Mouse (Mus musculus) embryonic facial prominence, embryonic 12.5 days (tissue): ENCODE results near the gene Smug1. TPM values are rescaled to one million over a fixed set of nuclear protein-coding genes. Genes with fewer than 3 reads are reported as not detected.

Source experiments
- ATAC-seq: fragments of 200-750 bp; cut with Nextera tagmentation; 2 replicates; pipeline ENCODE4 v1.8.0; 2017; ENCODE audit not compliant: insufficient number of reproducible peaks, insufficient read depth, low FRiP score, low TSS enrichment
- H3K27ac ChIP-seq: fragments of 300-500 bp; sonication (generic); 2 replicates; pipeline ENCODE4 v1.5.1; 2016; ENCODE audit warnings: mild to moderate bottlenecking
- H3K27me3 ChIP-seq: fragments of 300-500 bp; sonication (generic); 2 replicates; pipeline ENCODE4 v1.6.1; 2016; ENCODE audit warnings: mild to moderate bottlenecking, moderate library complexity
- H3K36me3 ChIP-seq: fragments of 300-500 bp; sonication (generic); 2 replicates; pipeline ENCODE4 v1.6.1; 2016; ENCODE audit warnings: mild to moderate bottlenecking
- H3K4me1 ChIP-seq: fragments of 300-500 bp; sonication (generic); 2 replicates; pipeline ENCODE4 v1.6.1; 2016
- H3K4me2 ChIP-seq: fragments of 300-500 bp; sonication (generic); replicated peaks from 2 replicates; pipeline ENCODE4 v1.6.1; 2016; ENCODE audit warnings: mild to moderate bottlenecking, moderate library complexity
- H3K4me3 ChIP-seq: fragments of 300-500 bp; sonication (generic); 2 replicates; pipeline ENCODE4 v1.5.1; 2016; ENCODE audit warnings: mild to moderate bottlenecking
- H3K9ac ChIP-seq: fragments of 300-500 bp; sonication (generic); 2 replicates; pipeline ENCODE4 v1.6.1; 2016; ENCODE audit warnings: mild to moderate bottlenecking, moderate library complexity
- H3K9me3 ChIP-seq: fragments of 300-500 bp; sonication (generic); 2 replicates; pipeline ENCODE4 v1.6.1; 2016; ENCODE audit warnings: mild to moderate bottlenecking, moderate library complexity
- WGBS: fragments of 180-500 bp; shearing (Covaris S2); methylation state at CpG from one replicate; pipeline ENCODE4 v1.1.7; 2016; 5-methylcytosine and 5-hydroxymethylcytosine counted together
- polyA plus RNA-seq: library from polyadenylated mRNA; unstranded; fragments of >200 nt; fragmentation: Nextera tagmentation; extraction: Ambion mirVana; gene quantifications from 2 replicates; pipeline ENCODE4 v1.2.1, GENCODE M21; 2016

The Smug1 gene
- polyA plus RNA-seq, 1 experiment from 2014 or later = 16.6 TPM

DNA sequence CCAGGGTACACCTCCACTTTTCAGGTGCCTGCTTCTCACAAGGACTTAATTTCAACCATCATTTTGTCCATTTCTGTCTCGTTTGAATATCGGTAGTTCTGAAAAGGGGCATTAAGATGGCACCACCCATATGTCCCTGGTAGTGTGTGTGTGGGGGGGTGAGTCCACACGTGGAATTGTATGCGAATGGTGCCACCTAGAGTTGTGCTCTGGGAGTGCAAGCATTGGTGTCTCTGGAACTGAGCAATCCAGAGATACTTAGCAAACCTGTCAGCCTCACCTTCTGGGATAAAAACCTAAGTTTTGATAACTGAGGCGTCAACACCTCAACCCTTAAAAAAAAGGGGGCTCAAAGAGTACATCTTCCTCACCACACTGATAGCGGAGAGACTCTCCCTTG lies 53.8 kb downstream of the Smug1 start:
- Histone ChIP-seq H3K4me1 (peaks cover 18% of the 10 kb centered on the region), H3K9me3 (no peaks in the 10 kb centered on the region), H3K27ac (no peak overlapping the region), H3K4me2 (no peak overlapping the region), H3K27me3 (peaks cover 78% of the 10 kb centered on the region), H3K36me3 (no peaks in the 10 kb centered on the region), H3K9ac (no peak overlapping the region), H3K4me3 (no peak overlapping the region)
- 72% methylated on average over 6 of the region's 6 CpGs for WGBS
- ATAC-seq = no peak

- Histone ChIP-seq H3K4me1 (peaks cover 18% of the 10 kb centered on the region), H3K4me3 (no peak overlapping the region), H3K4me2 (no peak overlapping the region), H3K36me3 (no peaks in the 10 kb centered on the region), H3K9ac (no peak overlapping the region), H3K27me3 (peaks cover 78% of the 10 kb centered on the region), H3K9me3 (no peaks in the 10 kb centered on the region), H3K27ac (no peak overlapping the region)
- ATAC-seq = no peak
- WGBS = 47% methylated on average over 2 of the region's 2 CpGs
Measured at GRCm38 (mm10) chr15:103112309-103112708, 54.6 kb downstream of the Smug1 start.

GRCm38 (mm10) chr15:103109940-103110339 lies 57.0 kb downstream of the Smug1 start:
- peaks cover 6% of the 10 kb centered on the region for H3K4me1 ChIP-seq
- 37% methylated on average over 4 of the region's 4 CpGs for WGBS
- no peak overlapping the region for H3K9ac ChIP-seq
- H3K27me3 ChIP-seq = peaks cover 76% of the 10 kb centered on the region
- H3K27ac ChIP-seq = no peak overlapping the region
- no peak for ATAC-seq
- H3K36me3 ChIP-seq = no peaks in the 10 kb centered on the region
- no peak overlapping the region for H3K4me2 ChIP-seq
- H3K4me3 ChIP-seq = no peak overlapping the region
- no peaks in the 10 kb centered on the region for H3K9me3 ChIP-seq

DNA sequence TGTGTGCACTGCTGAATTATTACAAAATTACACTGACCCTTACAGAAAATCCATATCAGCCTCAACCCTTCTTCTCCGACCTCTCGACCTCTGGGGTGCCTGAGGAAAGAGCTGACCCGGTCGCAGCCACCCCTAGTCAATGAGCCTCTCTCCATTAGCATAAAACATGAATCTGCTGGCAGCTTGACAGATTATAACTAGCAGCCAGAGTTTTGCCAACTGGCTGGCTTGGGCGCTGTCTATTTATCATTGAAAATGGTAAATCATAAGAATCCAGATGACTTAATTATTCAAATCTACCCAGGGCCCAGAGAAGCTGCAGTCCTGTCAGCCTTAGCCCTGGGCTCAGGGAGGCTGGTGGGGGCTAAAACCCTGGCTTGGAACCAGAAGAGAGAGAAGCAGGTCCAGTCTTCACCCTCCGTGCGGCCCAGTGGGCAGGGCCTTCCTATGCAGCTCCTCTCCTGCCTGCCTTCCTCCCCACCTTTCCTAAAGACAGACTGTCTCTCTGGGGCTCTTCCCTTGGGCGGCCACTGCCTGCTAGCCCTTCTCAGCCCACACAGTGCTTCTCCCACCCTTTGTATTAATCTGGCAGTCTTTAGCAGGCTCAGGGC lies 58.7 kb downstream of the Smug1 start:
- WGBS = 63% methylated on average over 8 of the region's 8 CpGs
- Histone ChIP-seq H3K27ac (no peak overlapping the region), H3K4me3 (no peak overlapping the region), H3K36me3 (no peaks in the 10 kb centered on the region), H3K4me2 (no peak overlapping the region), H3K9me3 (no peaks in the 10 kb centered on the region), H3K9ac (no peak overlapping the region), H3K27me3 (peaks cover 76% of the 10 kb centered on the region), H3K4me1 (no peaks in the 10 kb centered on the region)
- no peak for ATAC-seq

GRCm38 (mm10) chr15:103106201-103106600 lies 60.7 kb downstream of the Smug1 start:
- no peak overlapping the region for H3K4me3 ChIP-seq
- no peaks in the 10 kb centered on the region for H3K36me3 ChIP-seq
- ATAC-seq = no peak
- H3K27ac ChIP-seq = no peak overlapping the region
- H3K27me3 ChIP-seq = peaks cover 93% of the 10 kb centered on the region
- H3K4me2 ChIP-seq = no peak overlapping the region
- no peak overlapping the region for H3K9ac ChIP-seq
- 5% methylated on average over 2 of the region's 2 CpGs for WGBS
- H3K9me3 ChIP-seq = no peaks in the 10 kb centered on the region
- peaks cover 12% of the 10 kb centered on the region; the same call in 1 of the 2 replicates for H3K4me1 ChIP-seq

Other genes starting within 250 kb of the Smug1 start
- gene Hoxc13, start 246.0 kb downstream of the Smug1 start, polyA plus RNA-seq = 0.19 and 0.29 TPM in 2 replicates
- not detected in 2 replicates for gene Hoxc12, start 230.3 kb downstream of the Smug1 start, polyA plus RNA-seq
- gene Hoxc11, start 212.7 kb downstream of the Smug1 start, polyA plus RNA-seq = not detected in 2 replicates
- gene Hoxc10, start 200.3 kb downstream of the Smug1 start, polyA plus RNA-seq = not detected in 2 replicates
- gene Hoxc5, start 199.6 kb downstream of the Smug1 start, polyA plus RNA-seq = 1.2 and 2.4 TPM in 2 replicates
- gene Hoxc9, start 190.7 kb downstream of the Smug1 start, polyA plus RNA-seq = not detected in 2 replicates
- gene Hoxc8, start 176.5 kb downstream of the Smug1 start, polyA plus RNA-seq = not detected in 2 replicates
- not detected in 2 replicates for gene Hoxc6, start 168.8 kb downstream of the Smug1 start, polyA plus RNA-seq
- 0.92 and 1.2 TPM in 2 replicates for gene Hoxc4, start 148.2 kb downstream of the Smug1 start, polyA plus RNA-seq
- 173 and 176 TPM in 2 replicates for gene Cbx5, start 72.7 kb upstream of the Smug1 start, polyA plus RNA-seq
- 1,204 and 1,244 TPM in 2 replicates for gene Hnrnpa1, start 73.3 kb upstream of the Smug1 start, polyA plus RNA-seq
- gene Nfe2, start 91.3 kb upstream of the Smug1 start, polyA plus RNA-seq = 4.9 and 5.2 TPM in 2 replicates
- 257 and 268 TPM in 2 replicates for gene Copz1, start 105.6 kb upstream of the Smug1 start, polyA plus RNA-seq
- 0.47 and 0.67 TPM in 2 replicates for gene Gpr84, start 143.5 kb upstream of the Smug1 start, polyA plus RNA-seq
- 12.6 and 14.5 TPM in 2 replicates for gene Zfp385a, start 173.0 kb upstream of the Smug1 start, polyA plus RNA-seq
- 49.4 and 50.9 TPM in 2 replicates for gene Itga5, start 199.7 kb upstream of the Smug1 start, polyA plus RNA-seq